Mouse (Mus musculus) layer of hippocampus, postnatal 36 days (tissue): Measurements from ENCODE around the gene Fgfbp3. TPM values are rescaled to one million over a fixed set of nuclear protein-coding genes. Genes with fewer than 3 reads are reported as not detected.
"Not testable (repeated sequence)": the region's sequence is repeated elsewhere in the genome, so short reads cannot be mapped to it uniquely, and the experiment has no call there.

ENCODE experiments used
- DNase-seq, 2 experiments: peaks; one replicate each; pipeline ENCODE4 v3.0.0; 2022
- total RNA-seq, 2 experiments: library from RNA; stranded (reverse); gene quantifications; 2 replicates each; pipeline ENCODE4 v1.2.3; 2021

Gene Fgfbp3
- total RNA-seq, 2 experiments from 2014 or later: 6.4 to 7.5 TPM

GRCm38 (mm10) chr19:36910424-36911045, 8.9 kb downstream of the Fgfbp3 start:
- DNase-seq: peak; percentile 27 to 32

- DNase-seq: no peak
These were observed 9.6 kb downstream of the Fgfbp3 start for GRCm38 (mm10) chr19:36909676-36910292.

GRCm38 (mm10) chr19:36909150-36909549, 10.3 kb downstream of the Fgfbp3 start:
- no peak for DNase-seq

GRCm38 (mm10) chr19:36904211-36905007, 15.0 kb downstream of the Fgfbp3 start:
- peak; percentile 19 to 59 for DNase-seq

- DNase-seq: no peak
These were observed 16.0 kb downstream of the Fgfbp3 start for GRCm38 (mm10) chr19:36903377-36903776.

- no peak for DNase-seq
These were observed 21.6 kb downstream of the Fgfbp3 start for GRCm38 (mm10) chr19:36897778-36898177.

- DNase-seq: no peak
These were observed 22.4 kb downstream of the Fgfbp3 start for GRCm38 (mm10) chr19:36896791-36897569.

- DNase-seq: no peak
These were observed 27.7 kb downstream of the Fgfbp3 start for GRCm38 (mm10) chr19:36891746-36892145.

- no peak for DNase-seq
These were observed 31.7 kb downstream of the Fgfbp3 start for GRCm38 (mm10) chr19:36887706-36888105.

GRCm38 (mm10) chr19:36886316-36886715, 33.1 kb downstream of the Fgfbp3 start:
- DNase-seq: no peak

GRCm38 (mm10) chr19:36883119-36883518, 36.3 kb downstream of the Fgfbp3 start:
- no peak for DNase-seq

- no peak for DNase-seq
These were observed 40.5 kb downstream of the Fgfbp3 start for GRCm38 (mm10) chr19:36878743-36879495.

GRCm38 (mm10) chr19:36877329-36877728, 42.1 kb downstream of the Fgfbp3 start:
- DNase-seq: no peak

- DNase-seq: no peak
These were observed 44.8 kb downstream of the Fgfbp3 start for GRCm38 (mm10) chr19:36874651-36875050.

GRCm38 (mm10) chr19:36868675-36869074, 50.7 kb downstream of the Fgfbp3 start:
- DNase-seq: not testable (repeated sequence)

Other genes starting within 250 kb of the Fgfbp3 start
- gene Ppp1r3c, start 183.0 kb downstream of the Fgfbp3 start, total RNA-seq: 10 to 100 TPM; 61.0 to 62.6 TPM
- 100 to 1,000 TPM; 127 to 133 TPM for gene Tnks2, start 85.4 kb downstream of the Fgfbp3 start, total RNA-seq
- gene Btaf1, start 6.5 kb upstream of the Fgfbp3 start, total RNA-seq: 10 to 100 TPM; 27.4 to 28.6 TPM